Mouse (Mus musculus) heart, adult 2 months (tissue): ENCODE measurements around the gene Slc25a12. TPM values are rescaled to one million over a fixed set of nuclear protein-coding genes. Genes with fewer than 3 reads are reported as not detected.
A peak's percentile ranks its signal among the peaks of the same experiment; 100 is the strongest.

Experiments used
- DNase-seq, 2 experiments: peaks; one replicate each; pipeline ENCODE4 v3.0.0; 2021
- H3K27ac ChIP-seq: fragments of 200-600 bp; 2 replicates; pipeline ENCODE4 v1.8.1; 2022
- H3K27me3 ChIP-seq: fragments of 200-500 bp; 2 replicates; pipeline ENCODE4 v1.6.1; 2012; ENCODE audit warnings: mild to moderate bottlenecking, low read length, inconsistent platforms, mixed read lengths; ENCODE audit not compliant: control insufficient read depth, insufficient read depth
- H3K36me3 ChIP-seq: fragments of 200-500 bp; 2 replicates; pipeline ENCODE4 v1.6.1; 2012; ENCODE audit warnings: low read length, inconsistent platforms; ENCODE audit not compliant: control insufficient read depth, insufficient read depth
- H3K4me1 ChIP-seq: fragments of 200-500 bp; 2 replicates; pipeline ENCODE4 v1.6.1; 2011; ENCODE audit warnings: low read length; ENCODE audit not compliant: control insufficient read depth, insufficient read depth
- H3K4me3 ChIP-seq: fragments of 200-600 bp; 2 replicates; pipeline ENCODE4 v1.8.1; 2022
- H3K79me2 ChIP-seq: fragments of 200-500 bp; replicated peaks from 2 replicates; pipeline ENCODE4 v1.6.1; 2012; ENCODE audit warnings: mild to moderate bottlenecking, inconsistent platforms, low read length, moderate library complexity, mixed read lengths; ENCODE audit not compliant: control insufficient read depth, insufficient read depth
- H3K9ac ChIP-seq: fragments of 200-500 bp; 2 replicates; pipeline ENCODE4 v1.6.1; 2012; ENCODE audit warnings: low read depth, mild to moderate bottlenecking, control low read depth, inconsistent platforms, low read length, mixed read lengths
- CTCF ChIP-seq: fragments of 200-600 bp; IDR thresholded peaks from 2 replicates; pipeline ENCODE4 v1.8.1; 2022; ENCODE audit warnings: antibody characterized with exemption, mild to moderate bottlenecking, moderate library complexity
- EP300 ChIP-seq: fragments of 200-500 bp; IDR thresholded peaks from 2 replicates; pipeline ENCODE4 v1.6.1; 2011; ENCODE audit warnings: low read depth, low read length, control low read depth; ENCODE audit not compliant: insufficient read depth
- POLR2A ChIP-seq: fragments of 200-500 bp; IDR thresholded peaks from 2 replicates; pipeline ENCODE4 v1.6.1; 2011; ENCODE audit warnings: mild to moderate bottlenecking, low read depth, low read length, control low read depth; ENCODE audit not compliant: insufficient read depth
- WGBS: fragments of 180-500 bp; shearing (Covaris S2); methylation state at CpG from one replicate; pipeline ENCODE4 v1.1.7; 2018; 5-methylcytosine and 5-hydroxymethylcytosine counted together
- intact Hi-C: fragments of 180-260 bp; cut with DNase I; formaldehyde crosslinking; loops from one replicate; pipeline ENCODE4 v1.15.1; 2025
- polyA plus RNA-seq: library from polyadenylated mRNA; depleted of rRNA; stranded (reverse); fragments of >200 nt; gene quantifications from 2 replicates; pipeline ENCODE4 v1.2.3, GENCODE M21; 2012
- total RNA-seq, 2 experiments: library from RNA; stranded (reverse); gene quantifications; 2 replicates each; pipeline ENCODE4 v1.2.3; 2021

The Slc25a12 gene
- total and polyA plus RNA-seq, 3 experiments, result 154 to 252 (median 228) TPM

DNA sequence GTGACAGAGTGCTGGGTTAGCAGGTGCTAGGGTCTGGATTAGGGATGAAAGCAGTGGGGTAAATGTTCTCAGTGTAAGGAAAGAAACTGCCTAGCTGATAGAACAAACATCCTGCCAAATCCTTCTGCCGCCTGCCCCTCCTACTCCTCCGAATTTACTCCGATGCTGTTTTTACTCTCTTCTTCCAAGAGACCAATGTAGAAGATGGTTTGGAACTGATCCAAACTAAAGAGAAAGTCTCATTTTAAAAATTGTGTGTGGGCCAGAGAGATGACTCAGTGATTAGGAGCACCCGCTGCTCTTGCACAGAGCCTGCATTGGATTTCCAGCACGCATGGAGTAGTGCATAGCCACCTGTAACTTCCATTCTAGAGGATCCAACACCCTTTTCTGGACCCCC lies 4.2 kb upstream of the Slc25a12 start:
- WGBS, result 69% methylated on average over 5 of the region's 5 CpGs
- no peak overlapping the region for H3K27ac ChIP-seq

DNA sequence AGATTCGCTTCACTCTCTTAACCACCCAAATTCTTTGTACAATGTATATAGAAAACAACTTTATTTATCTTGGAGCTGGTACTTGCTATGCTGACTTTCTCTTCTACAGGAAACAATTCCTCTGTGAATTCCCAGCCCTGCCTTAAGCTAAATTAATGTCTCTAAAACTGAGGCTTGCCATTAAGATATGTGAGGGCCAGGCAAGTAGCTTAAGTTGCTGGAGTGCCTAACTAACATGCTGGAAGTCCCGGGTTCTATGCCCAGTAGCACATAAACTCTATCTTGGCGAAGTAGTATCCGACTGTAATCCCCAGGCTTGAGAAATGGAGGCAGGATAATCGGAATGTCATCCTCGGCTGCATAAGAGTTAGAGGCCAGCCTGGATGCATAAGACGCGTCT lies 537 bp upstream of the Slc25a12 start:
- Histone ChIP-seq H3K4me1 (peaks cover 2% of the 10 kb centered on the region), H3K36me3 (peaks cover 14% of the 10 kb centered on the region), H3K4me3 (peak overlapping the region; percentile 66), H3K27me3 (no peaks in the 10 kb centered on the region), H3K27ac (peak overlapping the region; percentile 94), H3K9ac (peak overlapping the region; percentile 63), H3K79me2 (no peaks in the 10 kb centered on the region)
- intact Hi-C loops, result no loop called here
- DNase-seq, result no peak
- 28% methylated on average over 8 of the region's 8 CpGs for WGBS
- no peak for TF ChIP-seq POLR2A
- no peak for TF ChIP-seq EP300
- TF ChIP-seq CTCF, result no peak

More for the DNA sequence above, 4.2 kb upstream of the Slc25a12 start:
- Histone ChIP-seq H3K27me3 (no peaks in the 10 kb centered on the region), H3K4me1 (peaks cover 2% of the 10 kb centered on the region), H3K4me3 (no peak overlapping the region), H3K79me2 (no peaks in the 10 kb centered on the region), H3K9ac (no peak overlapping the region), H3K36me3 (no peaks in the 10 kb centered on the region)
- no peak for TF ChIP-seq EP300
- no peak for TF ChIP-seq CTCF
- TF ChIP-seq POLR2A, result no peak
- intact Hi-C loops, result no loop called here
- DNase-seq, result no peak

DNA sequence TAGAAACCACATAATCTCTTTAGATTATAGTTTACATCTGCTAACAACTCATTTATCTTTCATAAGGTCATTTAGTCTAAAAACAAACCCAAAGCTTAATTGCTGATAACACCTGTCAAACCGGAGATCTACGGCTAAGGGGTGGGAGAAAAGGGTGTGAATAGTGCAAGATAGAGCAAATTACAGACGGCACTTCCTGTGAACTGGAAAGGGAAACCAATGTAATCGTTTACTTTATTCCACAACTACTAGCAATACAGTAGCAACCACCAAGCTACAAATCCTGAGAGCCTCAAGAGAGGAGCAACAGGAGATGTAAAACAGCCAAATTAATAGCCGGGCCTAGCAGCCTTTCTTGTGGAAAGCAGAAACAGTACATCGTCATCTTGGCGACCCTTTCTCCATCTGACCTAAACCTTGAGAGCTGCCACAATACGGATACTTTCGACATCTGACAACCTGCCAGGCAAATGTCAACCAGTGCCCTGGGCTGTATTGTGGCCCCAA lies 878 bp downstream of the Slc25a12 start:
- H3K4me1 ChIP-seq, result peaks cover 2% of the 10 kb centered on the region
- H3K36me3 ChIP-seq, result peaks cover 14% of the 10 kb centered on the region
- no peak for DNase-seq
- intact Hi-C loops, result loop anchor here (1.0 to 2.0 kb wide), 3 partner anchors 23 to 87 kb away; partner anchors contain the start of gene Metap1d
- H3K4me3 ChIP-seq, result peak overlapping the region; percentile 66
- H3K27ac ChIP-seq, result peak overlapping the region; percentile 94
- 1% methylated on average over 9 of the region's 9 CpGs for WGBS
- peak overlapping the region; percentile 84 for H3K9ac ChIP-seq
- TF ChIP-seq POLR2A (no peak), EP300 (no peak), CTCF (no peak)
- H3K27me3 ChIP-seq, result no peaks in the 10 kb centered on the region
- no peaks in the 10 kb centered on the region; the same call in 1 of the 2 replicates for H3K79me2 ChIP-seq

DNA sequence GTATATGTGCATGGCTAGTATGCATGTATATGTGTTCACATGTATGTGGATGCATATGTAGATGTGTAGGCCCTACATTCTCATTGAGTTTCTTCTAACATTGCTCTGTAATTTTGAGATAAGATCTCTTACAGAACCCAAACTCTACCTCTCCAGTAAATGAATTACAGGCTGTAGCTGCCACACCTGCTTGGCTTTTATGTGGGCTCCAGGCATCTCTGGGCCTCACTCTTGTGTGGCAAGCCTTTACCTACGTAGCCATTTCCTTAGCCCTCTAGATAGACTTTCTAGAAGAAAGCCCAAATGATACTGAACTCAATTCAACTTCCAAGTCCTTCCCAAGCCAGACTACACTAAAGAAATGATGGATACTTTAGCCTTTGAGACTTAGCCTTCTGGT lies 7.4 kb downstream of the Slc25a12 start:
- Histone ChIP-seq H3K27me3 (no peaks in the 10 kb centered on the region), H3K4me3 (no peak overlapping the region), H3K9ac (no peak overlapping the region), H3K79me2 (peaks cover 1% of the 10 kb centered on the region; the same call in 1 of the 2 replicates), H3K27ac (no peak overlapping the region), H3K36me3 (peaks cover 15% of the 10 kb centered on the region), H3K4me1 (peaks cover 5% of the 10 kb centered on the region)
- intact Hi-C loops, result no loop called here
- WGBS, result 93% methylated on average over 1 of the region's 1 CpGs
- no peak for TF ChIP-seq CTCF
- TF ChIP-seq EP300, result no peak
- no peak for TF ChIP-seq POLR2A
- DNase-seq, result no peak

- intact Hi-C loops, result no loop called here
- TF ChIP-seq EP300 (no peak), POLR2A (no peak), CTCF (no peak)
- Histone ChIP-seq H3K4me1 (peaks cover 10% of the 10 kb centered on the region), H3K36me3 (peaks cover 11% of the 10 kb centered on the region), H3K27me3 (no peaks in the 10 kb centered on the region), H3K79me2 (peaks cover 1% of the 10 kb centered on the region; the same call in 1 of the 2 replicates), H3K9ac (no peak overlapping the region), H3K4me3 (no peak overlapping the region), H3K27ac (no peak overlapping the region)
- 83% methylated on average over 5 of the region's 5 CpGs for WGBS
- no peak for DNase-seq
Observed at GRCm38 (mm10) chr2:71358347-71358746, 9.2 kb downstream of the Slc25a12 start.

- Histone ChIP-seq H3K4me3 (no peak overlapping the region), H3K4me1 (peaks cover 15% of the 10 kb centered on the region), H3K36me3 (peaks cover 12% of the 10 kb centered on the region), H3K27ac (peak overlapping the region; percentile 70), H3K79me2 (peaks cover 1% of the 10 kb centered on the region; the same call in 1 of the 2 replicates), H3K27me3 (no peaks in the 10 kb centered on the region), H3K9ac (no peak overlapping the region)
- TF ChIP-seq CTCF, result no peak
- TF ChIP-seq EP300, result peak; percentile 43; the same call in 1 of the 2 replicates
- TF ChIP-seq POLR2A, result no peak
- DNase-seq, result peak in 1 of 2 experiments; percentile 39
- intact Hi-C loops, result no loop called here
- WGBS, result 50% methylated on average over 5 of the region's 5 CpGs
Observed at GRCm38 (mm10) chr2:71354055-71354425, 13.5 kb downstream of the Slc25a12 start.
